Mouse (Mus musculus): ENCODE measurements around the gene Ccser1.

DNA sequence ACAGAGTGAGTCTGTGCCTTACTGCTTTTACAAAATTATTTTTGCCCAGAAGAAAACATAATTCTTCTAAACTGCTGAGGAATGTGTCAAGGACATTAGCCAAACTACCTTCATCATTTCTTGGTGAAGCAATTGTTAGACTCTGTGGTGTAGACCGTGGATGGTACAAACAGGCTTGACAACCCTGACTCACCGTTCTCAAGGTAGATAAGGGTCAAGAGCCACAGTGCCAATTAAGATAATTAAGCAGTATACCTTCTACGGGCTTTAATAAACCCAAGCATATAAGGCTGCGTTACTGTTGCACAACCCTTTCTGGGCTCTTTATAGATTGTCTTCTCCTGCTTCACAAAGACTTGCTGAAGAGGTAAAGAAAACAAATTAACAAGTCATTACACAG lies 66.4 kb downstream of the Ccser1 start:
- TF ChIP-seq POLR2A (IDR thresholded peaks at IDR 0.05; ENCODE audit: borderline replicate concordance, insufficient read depth, low read length) = no peak
- TF ChIP-seq CTCF (IDR thresholded peaks at IDR 0.05; ENCODE audit: borderline replicate concordance, insufficient read depth, low read depth, low read length) = no peak

Measured in cerebellum, adult 2 months (tissue).